Mouse (Mus musculus) WW6 (cell line): ENCODE measurements around the gene Actc1.

Experiments
- DNase-seq: peaks from one replicate; pipeline ENCODE4 v3.0.0-alpha.2; 2013; ENCODE audit warnings: low read depth, low spot score

Gene Actc1

GRCm38 (mm10) chr2:114050150-114050549 is 3.2 kb downstream of the Actc1 start:
- no peak for DNase-seq

DNA sequence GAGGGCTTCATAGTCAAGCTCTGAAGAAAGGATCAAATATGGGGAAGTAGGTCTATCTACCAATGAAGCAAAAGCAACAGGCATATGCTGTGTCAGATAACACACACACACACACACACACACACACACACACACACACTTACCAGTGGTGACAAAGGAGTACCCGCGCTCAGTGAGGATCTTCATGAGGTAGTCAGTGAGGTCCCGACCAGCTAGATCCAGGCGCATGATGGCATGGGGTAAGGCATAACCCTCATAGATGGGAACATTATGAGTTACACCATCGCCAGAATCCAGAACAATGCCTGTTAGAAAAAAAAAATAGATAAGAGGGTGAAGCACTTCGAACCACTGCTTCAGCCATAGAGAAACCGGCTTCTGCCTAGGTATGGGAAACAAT is 4.0 kb downstream of the Actc1 start:
- DNase-seq, result no peak

DNA sequence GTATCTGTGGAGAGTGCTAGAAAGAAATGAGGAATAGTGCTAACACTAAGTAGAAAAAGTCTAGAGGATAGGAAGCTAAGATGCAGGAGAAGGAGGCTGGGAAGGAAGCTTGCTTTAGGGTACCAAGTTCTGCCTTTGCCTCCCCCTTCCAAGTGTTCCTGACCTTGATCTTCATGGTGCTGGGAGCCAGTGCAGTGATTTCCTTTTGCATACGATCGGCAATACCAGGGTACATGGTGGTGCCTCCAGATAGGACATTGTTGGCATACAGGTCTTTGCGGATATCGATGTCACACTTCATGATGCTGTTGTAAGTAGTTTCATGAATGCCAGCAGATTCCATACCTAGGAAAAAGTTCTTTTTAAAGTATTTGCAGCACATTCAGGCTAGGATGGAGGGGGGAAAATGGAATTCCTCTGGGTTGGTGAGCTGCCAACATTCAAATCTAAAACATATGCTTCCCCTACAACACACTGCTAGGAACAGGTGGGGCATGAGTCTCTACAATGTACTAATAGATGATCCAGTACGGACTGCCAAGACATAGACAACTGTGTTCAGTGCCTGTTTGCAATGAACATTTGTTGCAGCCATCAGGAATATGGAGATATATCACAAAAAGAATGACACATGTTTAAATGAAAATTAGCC is 5.3 kb downstream of the Actc1 start:
- DNase-seq, result no peak

DNA sequence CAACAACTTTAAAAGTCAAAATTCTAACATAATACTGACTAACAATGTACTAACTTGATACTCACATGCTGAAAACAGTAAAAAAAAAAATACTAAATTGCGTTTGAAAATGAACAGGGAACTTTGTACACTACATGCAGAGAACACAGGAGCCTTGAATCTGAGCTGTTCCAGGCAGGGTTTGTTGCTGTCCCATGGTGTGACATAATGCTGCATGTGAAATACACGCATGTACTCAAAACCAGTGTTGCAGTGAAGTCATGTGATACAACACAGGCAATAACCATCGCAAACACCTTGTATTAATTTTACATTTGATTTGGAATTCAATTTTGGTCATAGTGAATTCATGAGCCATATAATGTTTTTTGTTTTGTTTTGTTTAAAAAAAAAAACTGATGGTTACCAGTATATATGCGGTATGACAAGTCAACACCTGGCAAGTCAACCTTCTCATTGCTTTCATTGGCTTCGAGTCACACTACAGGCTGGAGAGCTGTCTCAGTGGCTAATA is 7.1 kb downstream of the Actc1 start:
- no peak for DNase-seq

DNA sequence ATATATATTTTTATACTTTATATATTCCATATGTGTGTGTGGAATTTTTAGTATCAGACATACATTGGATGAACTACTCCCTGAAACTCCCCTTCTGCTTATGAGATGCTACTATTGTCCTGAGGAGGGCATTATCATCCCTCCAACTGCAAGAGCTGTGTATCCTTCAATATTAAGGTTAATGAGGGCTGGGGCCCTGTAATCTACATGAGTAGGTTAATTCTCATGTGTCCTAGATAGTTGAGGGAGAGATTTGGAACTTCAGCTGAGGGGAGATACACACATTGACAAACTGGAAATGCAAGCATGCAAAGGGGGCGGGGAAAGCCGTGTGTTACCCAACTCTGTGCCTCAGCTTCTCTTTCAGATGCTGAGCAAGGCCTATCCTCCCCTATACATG is 15.4 kb downstream of the Actc1 start:
- no peak for DNase-seq

DNA sequence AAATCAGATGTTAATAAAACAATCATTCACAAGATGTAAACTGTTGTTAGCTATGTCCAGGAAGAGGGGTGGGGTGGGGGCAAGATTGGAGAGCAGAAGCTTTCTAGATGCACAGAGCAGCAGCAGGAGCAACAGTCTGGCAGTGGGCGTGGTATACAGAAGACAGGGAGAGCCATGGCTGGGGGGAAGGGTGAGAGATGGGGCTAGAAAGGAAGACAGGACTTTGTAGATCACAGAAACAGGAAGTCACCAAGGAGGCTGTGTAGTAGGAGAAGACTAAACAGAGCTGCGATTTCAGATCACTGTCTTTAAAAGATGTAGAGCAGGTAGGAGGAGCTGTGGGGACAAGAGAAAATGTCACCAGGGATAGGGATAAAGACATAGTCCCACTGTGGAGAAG is 21.1 kb downstream of the Actc1 start:
- DNase-seq, result no peak

- DNase-seq, result no peak
These were observed 30.0 kb downstream of the Actc1 start for GRCm38 (mm10) chr2:114023383-114023782.

- no peak for DNase-seq
These were observed 33.2 kb downstream of the Actc1 start for GRCm38 (mm10) chr2:114020210-114020563.

DNA sequence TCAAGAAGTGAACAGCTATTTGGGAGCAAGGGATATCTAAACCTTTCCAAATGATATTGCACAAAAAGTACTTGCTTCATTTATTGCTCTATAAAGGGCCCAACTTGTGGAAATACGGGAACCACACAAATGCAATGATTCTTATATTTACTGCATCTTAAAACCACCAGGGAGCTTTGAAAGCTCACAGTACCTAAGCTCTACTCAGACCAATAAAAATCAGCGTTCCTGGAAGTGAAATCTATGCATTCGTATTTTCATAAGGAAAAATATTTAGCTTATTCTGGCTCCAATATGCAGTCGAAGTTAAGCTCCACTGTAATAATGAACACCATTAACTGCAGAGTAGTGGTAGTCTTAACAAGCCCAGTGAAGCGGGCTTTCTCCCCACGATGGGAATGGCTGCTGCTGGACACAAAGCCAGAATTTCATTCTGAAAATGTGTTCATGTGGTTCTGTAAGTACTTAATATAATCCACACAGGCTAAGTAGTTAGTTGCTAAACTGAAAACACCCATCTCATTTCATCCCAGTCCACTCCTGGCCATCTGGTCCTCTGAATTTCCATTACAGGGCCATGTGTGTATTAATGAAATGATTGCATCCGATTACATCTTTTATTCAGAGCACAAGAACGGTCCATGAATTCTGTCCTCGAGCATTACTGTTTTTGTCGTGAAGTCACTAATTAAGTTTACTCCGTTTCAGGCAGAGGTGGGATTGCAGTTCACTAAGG is 33.7 kb downstream of the Actc1 start:
- DNase-seq, result no peak

GRCm38 (mm10) chr2:114018136-114018535 is 35.2 kb downstream of the Actc1 start:
- DNase-seq, result no peak

- no peak for DNase-seq
These were observed 38.5 kb downstream of the Actc1 start for GRCm38 (mm10) chr2:114014839-114015238.

GRCm38 (mm10) chr2:114013846-114014245 is 39.5 kb downstream of the Actc1 start:
- DNase-seq, result no peak

- no peak for DNase-seq
These were observed 40.0 kb downstream of the Actc1 start, which contains the start of gene Gjd2 for GRCm38 (mm10) chr2:114013295-114013771. Gene Gjd2, minus strand, starts transcription at chr2:114013619.

GRCm38 (mm10) chr2:114012749-114013211 is 40.6 kb downstream of the Actc1 start:
- DNase-seq, result no peak

GRCm38 (mm10) chr2:114011838-114012237 is 41.5 kb downstream of the Actc1 start:
- DNase-seq, result no peak

DNA sequence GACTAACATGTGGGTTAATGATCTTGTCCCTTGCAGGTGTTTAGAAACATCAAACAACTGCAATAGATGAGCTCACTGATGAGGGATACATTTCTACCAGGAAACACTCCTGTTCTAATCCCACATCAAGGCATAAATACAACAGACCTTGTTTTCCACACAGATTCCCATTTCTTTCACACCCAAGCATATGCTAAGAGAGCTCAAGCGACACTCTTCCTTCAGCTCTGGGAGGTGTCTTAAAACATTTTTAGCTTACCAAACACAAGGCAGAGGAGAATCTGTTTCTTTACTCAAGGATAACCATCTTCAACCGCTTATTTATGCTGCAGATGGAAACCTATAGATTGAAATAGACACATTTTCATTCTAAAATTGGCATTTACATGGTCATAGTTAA is 45.0 kb downstream of the Actc1 start:
- DNase-seq, result no peak

DNA sequence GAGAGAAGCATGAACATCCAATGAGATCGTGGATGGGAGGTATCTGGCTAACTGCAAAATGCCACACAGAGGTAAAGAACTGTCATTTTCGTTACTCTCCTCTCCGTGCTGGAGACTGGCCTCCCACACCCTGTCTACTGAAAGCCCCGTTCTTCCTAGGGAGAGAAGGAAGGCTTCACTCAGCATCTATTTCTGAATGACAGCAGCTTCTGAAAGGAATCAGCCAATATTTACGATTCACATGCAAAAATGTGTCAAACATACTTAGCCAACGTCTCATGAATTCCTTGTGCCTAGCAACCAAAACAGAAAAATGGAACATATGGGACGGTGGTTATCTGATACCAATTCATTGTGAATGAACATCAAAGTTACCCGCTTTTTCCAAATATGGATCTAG is 55.9 kb downstream of the Actc1 start:
- DNase-seq, result no peak
